Mouse (Mus musculus): ENCODE measurements around the gene Dnaaf5. TPM values are rescaled to one million over a fixed set of nuclear protein-coding genes. Genes with fewer than 3 reads are reported as not detected.

The Dnaaf5 gene
- polyA plus RNA-seq, 1 experiment from 2014 or later: 5.9 TPM

DNA sequence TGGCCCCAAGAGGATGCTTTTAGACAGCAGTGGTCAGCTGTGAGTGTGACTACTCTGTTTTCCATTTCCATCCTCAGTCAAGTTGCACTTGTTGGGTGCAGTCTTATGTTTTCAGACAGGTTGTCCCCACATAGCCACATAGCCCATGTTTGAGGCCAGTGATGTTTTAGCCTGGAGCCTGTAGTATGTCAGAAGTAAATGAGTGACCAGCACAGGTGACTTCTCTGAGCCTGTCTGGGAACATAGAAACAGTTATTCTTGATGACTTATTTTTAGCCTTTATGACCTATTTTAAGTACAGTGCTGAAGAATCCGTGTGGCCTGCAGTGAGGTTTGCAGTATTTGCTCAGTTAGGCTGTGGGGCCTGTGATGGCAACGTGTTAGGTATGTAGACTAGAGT is 66.1 kb downstream of the Dnaaf5 start:
- H3K36me3 ChIP-seq: peaks cover 14% of the 10 kb centered on the region
- ATAC-seq (ENCODE audit: insufficient read depth, low FRiP score, low read depth): no peak
- H3K9ac ChIP-seq: no peak overlapping the region
- WGBS: 79% methylated on average over 2 of the region's 2 CpGs
- no peak overlapping the region for H3K4me3 ChIP-seq (replicated peaks)
- no peaks in the 10 kb centered on the region for H3K9me3 ChIP-seq
- no peak overlapping the region for H3K27ac ChIP-seq
- no peaks in the 10 kb centered on the region for H3K4me1 ChIP-seq
- no peaks in the 10 kb centered on the region for H3K27me3 ChIP-seq (replicated peaks)
- no peak overlapping the region for H3K4me2 ChIP-seq

DNA sequence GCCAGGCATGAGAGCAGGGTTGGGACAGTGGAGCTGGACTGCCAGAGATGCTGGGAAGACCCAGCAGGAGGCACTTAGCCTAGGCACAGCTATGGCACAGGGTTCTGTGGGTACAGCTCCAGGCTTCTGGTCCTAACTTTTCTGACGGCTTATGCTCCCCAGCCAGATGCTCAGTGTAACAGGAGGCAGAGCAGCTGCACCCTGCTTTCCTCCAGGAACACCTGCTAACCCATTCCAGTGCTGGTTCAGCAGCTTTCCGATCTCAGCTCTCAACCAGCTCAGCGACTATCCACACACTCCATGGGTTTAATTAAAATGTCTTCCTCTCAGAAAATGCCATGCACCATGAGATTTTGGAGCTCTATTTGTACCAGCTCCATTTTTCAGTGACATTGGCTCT is 66.8 kb downstream of the Dnaaf5 start:
- H3K27ac ChIP-seq: no peak overlapping the region
- WGBS: 88% methylated on average over 3 of the region's 3 CpGs
- H3K4me3 ChIP-seq (replicated peaks): no peak overlapping the region
- H3K36me3 ChIP-seq: peaks cover 20% of the 10 kb centered on the region
- H3K27me3 ChIP-seq (replicated peaks): no peaks in the 10 kb centered on the region
- ATAC-seq (ENCODE audit: insufficient read depth, low FRiP score, low read depth): no peak
- no peak overlapping the region for H3K4me2 ChIP-seq
- no peaks in the 10 kb centered on the region for H3K4me1 ChIP-seq
- H3K9ac ChIP-seq: no peak overlapping the region
- no peaks in the 10 kb centered on the region for H3K9me3 ChIP-seq

DNA sequence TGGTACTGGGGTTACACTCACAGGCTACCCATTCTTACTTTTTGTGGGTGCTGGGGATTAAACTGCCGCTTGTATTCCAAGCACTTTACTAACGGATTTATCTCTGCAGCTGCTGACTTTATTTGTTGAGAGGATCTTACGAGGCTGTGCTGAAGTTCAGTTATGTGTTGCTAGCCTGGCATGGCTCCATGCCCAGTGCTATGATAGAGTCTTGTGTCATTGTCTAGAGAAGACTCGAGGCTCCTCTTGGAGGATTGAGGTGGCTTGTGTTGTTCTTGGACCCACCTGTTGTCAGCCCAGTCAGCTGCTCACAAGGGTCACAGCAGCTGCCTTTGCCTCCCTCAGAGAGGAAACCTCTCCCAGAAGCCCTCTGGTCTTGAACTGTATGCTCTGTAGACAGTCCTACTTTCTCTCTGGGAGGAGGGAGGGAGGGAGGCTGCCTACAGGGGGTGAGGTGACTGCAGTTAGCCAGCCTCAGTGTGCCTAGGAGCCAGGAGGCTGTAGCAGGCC is 70.0 kb downstream of the Dnaaf5 start:
- Histone ChIP-seq H3K27me3 (replicated peaks) (no peaks in the 10 kb centered on the region), H3K9ac (no peak overlapping the region), H3K9me3 (no peaks in the 10 kb centered on the region), H3K4me3 (replicated peaks) (no peak overlapping the region), H3K27ac (no peak overlapping the region), H3K4me2 (no peak overlapping the region), H3K36me3 (peaks cover 20% of the 10 kb centered on the region), H3K4me1 (no peaks in the 10 kb centered on the region)
- WGBS: 85% methylated on average over 4 of the region's 4 CpGs
- ATAC-seq (ENCODE audit: insufficient read depth, low FRiP score, low read depth): no peak

DNA sequence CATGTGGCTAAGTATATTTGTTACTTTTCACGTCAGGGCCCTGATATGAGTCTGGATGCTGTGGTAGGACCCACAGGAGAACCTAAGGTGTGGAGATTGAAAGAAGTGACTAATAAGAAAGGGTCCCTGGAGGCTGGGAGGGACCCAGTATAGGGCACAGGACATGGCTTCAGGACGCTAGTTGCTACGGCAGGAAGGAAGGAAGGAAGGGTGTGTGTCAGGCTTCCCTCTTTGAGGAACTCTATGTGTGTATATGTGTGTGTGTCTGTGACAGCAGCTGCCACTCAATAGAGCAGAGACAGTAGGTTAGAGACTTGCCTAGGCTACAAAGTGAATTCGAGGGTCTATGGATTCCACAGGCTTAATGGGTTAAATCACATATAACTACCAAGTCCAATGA is 70.6 kb downstream of the Dnaaf5 start:
- H3K36me3 ChIP-seq: peaks cover 21% of the 10 kb centered on the region
- WGBS: 87% methylated on average over 4 of the region's 4 CpGs

DNA sequence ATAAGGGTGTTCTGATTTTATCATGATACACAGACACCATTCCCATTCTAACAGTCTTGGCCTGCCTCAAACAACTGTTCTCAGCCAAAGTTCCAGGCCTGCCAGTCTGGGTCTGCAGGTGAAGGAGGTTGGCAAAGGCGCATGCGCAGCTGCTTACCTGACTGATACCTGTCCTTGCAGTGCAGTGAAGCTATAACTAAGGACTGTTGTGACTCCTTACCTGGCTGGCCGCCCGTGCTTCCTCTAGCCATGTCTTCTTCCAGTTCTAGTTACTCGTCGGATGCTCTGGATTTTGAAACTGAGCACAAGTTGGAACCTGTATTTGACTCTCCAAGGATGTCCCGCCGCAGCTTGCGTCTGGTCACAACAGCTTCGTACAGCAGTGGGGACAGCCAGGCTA is 73.3 kb downstream of the Dnaaf5 start:
- Histone ChIP-seq H3K36me3 (peaks cover 36% of the 10 kb centered on the region), H3K4me1 (no peaks in the 10 kb centered on the region)
- WGBS: 89% methylated on average over 10 of the region's 10 CpGs

More for the DNA sequence above, 70.6 kb downstream of the Dnaaf5 start:
- H3K4me3 ChIP-seq (replicated peaks): no peak overlapping the region
- H3K9ac ChIP-seq: no peak overlapping the region
- no peaks in the 10 kb centered on the region for H3K9me3 ChIP-seq
- no peak for ATAC-seq (ENCODE audit: insufficient read depth, low FRiP score, low read depth)
- H3K4me1 ChIP-seq: no peaks in the 10 kb centered on the region
- no peak overlapping the region for H3K4me2 ChIP-seq
- no peaks in the 10 kb centered on the region for H3K27me3 ChIP-seq (replicated peaks)
- no peak overlapping the region for H3K27ac ChIP-seq

DNA sequence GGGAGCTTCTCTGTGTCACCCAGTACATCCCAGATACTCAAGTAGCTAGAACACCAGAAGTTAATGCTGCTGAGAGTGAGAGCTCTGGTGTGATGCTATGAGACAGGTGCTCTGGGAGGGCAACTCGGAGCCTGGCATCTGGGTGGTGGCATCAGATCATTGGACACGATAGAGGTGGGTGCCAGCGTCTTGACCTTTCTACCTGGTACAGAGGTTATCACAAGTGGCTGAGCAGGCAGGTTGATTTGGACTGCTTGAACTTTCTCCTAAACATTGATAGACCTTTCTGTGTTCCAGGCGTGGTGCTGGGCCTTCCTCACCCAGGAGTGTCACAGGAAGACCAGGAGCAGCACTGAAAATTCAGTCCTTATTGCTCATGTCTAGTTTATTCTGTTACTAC is 77.2 kb downstream of the Dnaaf5 start:
- Histone ChIP-seq H3K4me1 (no peaks in the 10 kb centered on the region), H3K4me3 (replicated peaks) (no peak overlapping the region), H3K9me3 (no peaks in the 10 kb centered on the region), H3K9ac (no peak overlapping the region), H3K27ac (no peak overlapping the region), H3K36me3 (peaks cover 52% of the 10 kb centered on the region), H3K27me3 (replicated peaks) (no peaks in the 10 kb centered on the region), H3K4me2 (no peak overlapping the region)
- no peak for ATAC-seq (ENCODE audit: insufficient read depth, low FRiP score, low read depth)
- WGBS: 93% methylated on average over 4 of the region's 4 CpGs

More for the DNA sequence above, 73.3 kb downstream of the Dnaaf5 start:
- no peaks in the 10 kb centered on the region for H3K9me3 ChIP-seq
- H3K4me3 ChIP-seq (replicated peaks): no peak overlapping the region
- H3K27me3 ChIP-seq (replicated peaks): no peaks in the 10 kb centered on the region
- H3K27ac ChIP-seq: no peak overlapping the region
- no peak overlapping the region for H3K9ac ChIP-seq
- no peak overlapping the region for H3K4me2 ChIP-seq
- ATAC-seq (ENCODE audit: insufficient read depth, low FRiP score, low read depth): no peak

DNA sequence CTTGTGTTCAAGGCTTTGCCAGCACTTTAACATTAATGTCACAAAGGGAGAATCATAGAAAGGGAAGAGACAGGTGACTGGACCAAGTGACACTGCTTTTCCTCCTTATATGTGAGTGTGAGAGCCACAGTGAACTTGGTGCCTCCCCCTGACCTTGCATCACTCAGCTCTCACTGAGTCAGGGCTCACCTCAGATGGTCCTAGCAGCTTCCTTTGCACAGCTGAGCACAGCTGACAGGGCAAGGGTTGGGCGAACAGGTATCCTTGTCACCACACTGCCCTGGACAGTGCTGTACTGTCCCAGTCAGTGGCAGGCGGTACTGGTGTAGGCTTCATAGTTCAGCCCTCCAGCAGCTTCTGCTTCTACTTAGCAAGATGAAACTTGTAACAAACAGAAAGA is 77.6 kb downstream of the Dnaaf5 start:
- H3K9me3 ChIP-seq: no peaks in the 10 kb centered on the region
- 95% methylated on average over 2 of the region's 2 CpGs for WGBS
- no peaks in the 10 kb centered on the region for H3K27me3 ChIP-seq (replicated peaks)
- no peak for ATAC-seq (ENCODE audit: insufficient read depth, low FRiP score, low read depth)
- no peak overlapping the region for H3K4me2 ChIP-seq
- H3K4me3 ChIP-seq (replicated peaks): no peak overlapping the region
- H3K4me1 ChIP-seq: no peaks in the 10 kb centered on the region
- H3K27ac ChIP-seq: no peak overlapping the region
- peaks cover 52% of the 10 kb centered on the region for H3K36me3 ChIP-seq
- H3K9ac ChIP-seq: no peak overlapping the region

DNA sequence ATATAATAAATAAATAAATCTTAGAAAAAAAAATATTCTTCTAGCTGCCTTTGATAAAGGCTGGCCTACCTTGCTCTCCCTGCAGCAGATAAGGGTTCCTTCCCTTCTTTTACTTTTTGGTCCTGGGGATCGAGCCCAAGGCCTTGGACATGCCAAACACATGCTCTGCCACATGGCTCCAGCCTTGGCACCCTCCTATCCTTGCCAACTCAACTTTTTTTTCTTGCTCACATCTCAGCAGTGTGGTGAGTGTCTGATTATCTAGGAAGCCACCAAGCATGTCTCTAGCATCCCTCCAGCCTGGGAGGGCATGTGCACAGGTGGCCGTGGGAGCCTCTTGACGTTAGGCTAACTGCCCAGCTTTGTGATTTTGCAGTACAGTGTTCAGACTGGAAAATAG is 78.3 kb downstream of the Dnaaf5 start:
- Histone ChIP-seq H3K36me3 (peaks cover 59% of the 10 kb centered on the region), H3K4me1 (no peaks in the 10 kb centered on the region), H3K27me3 (replicated peaks) (no peaks in the 10 kb centered on the region), H3K9me3 (no peaks in the 10 kb centered on the region), H3K9ac (no peak overlapping the region), H3K4me2 (no peak overlapping the region), H3K27ac (no peak overlapping the region), H3K4me3 (replicated peaks) (no peak overlapping the region)
- no peak for ATAC-seq (ENCODE audit: insufficient read depth, low FRiP score, low read depth)
- 92% methylated on average over 3 of the region's 3 CpGs for WGBS

DNA sequence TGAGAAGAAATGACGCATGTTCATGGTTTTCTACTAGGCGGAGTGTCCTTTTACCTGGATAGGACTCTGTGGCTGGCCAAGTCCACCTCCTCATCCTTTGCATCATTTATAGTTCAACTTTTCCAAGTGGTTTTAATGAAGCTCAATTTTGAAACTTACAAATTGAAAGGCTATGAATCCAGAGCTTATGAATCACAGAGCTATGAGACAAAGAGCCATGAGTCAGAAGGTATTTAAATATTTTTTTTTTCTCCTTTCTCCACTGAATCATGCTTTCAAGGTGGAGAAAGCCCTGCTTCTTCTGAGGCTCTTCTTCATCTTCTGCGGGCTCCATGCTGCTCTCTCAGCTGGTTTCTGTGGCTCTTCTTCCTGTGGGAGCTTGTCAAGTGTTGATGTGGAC is 79.7 kb downstream of the Dnaaf5 start:
- H3K9me3 ChIP-seq: no peaks in the 10 kb centered on the region
- no peak overlapping the region for H3K4me2 ChIP-seq
- ATAC-seq (ENCODE audit: insufficient read depth, low FRiP score, low read depth): no peak
- no peaks in the 10 kb centered on the region for H3K27me3 ChIP-seq (replicated peaks)
- H3K4me1 ChIP-seq: no peaks in the 10 kb centered on the region
- H3K4me3 ChIP-seq (replicated peaks): no peak overlapping the region
- WGBS: 95% methylated on average over 3 of the region's 3 CpGs
- H3K36me3 ChIP-seq: peaks cover 73% of the 10 kb centered on the region
- no peak overlapping the region for H3K27ac ChIP-seq
- no peak overlapping the region for H3K9ac ChIP-seq

DNA sequence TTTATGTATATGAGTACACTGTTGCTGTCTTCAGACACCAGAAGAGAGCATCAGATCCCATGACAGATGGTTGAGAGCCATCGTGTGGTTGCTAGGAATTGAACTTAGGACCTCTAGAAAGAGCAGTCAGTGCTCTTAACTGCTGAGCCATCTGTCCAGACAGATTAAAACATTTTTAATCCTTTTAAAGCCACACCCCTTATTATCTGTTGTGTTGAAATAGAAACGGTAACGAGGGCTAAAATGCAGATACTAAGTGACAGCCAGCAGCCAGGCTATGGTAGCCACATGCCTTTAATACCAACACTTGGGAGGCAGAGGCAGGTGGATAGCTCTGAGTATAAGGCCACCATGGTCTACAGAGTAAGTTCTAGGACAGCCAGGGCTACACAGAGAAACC is 82.1 kb downstream of the Dnaaf5 start:
- 73% methylated on average over 3 of the region's 3 CpGs for WGBS
- H3K4me3 ChIP-seq (replicated peaks): no peak overlapping the region

DNA sequence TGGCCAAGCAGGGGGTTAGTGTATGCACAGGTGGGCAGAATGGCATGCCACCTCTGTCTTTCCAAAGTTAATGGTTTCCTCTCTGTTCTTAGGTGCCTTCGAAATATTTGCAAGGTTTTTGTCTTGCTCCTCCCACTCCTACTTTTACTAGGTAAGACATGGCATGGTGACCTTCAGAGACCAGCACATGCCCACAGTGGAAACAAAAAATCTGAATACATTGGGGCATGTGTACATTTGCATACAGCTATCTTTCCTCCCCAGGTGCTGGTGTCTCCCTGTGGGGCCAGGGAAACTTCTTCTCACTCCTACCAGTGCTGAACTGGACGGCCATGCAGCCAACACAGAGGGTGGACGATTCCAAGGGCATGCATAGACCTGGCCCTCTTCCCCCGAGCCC is 84.4 kb downstream of the Dnaaf5 start:
- H3K27ac ChIP-seq: no peak overlapping the region
- no peak overlapping the region for H3K4me3 ChIP-seq (replicated peaks)
- peaks cover 72% of the 10 kb centered on the region for H3K36me3 ChIP-seq
- no peaks in the 10 kb centered on the region for H3K9me3 ChIP-seq
- 90% methylated on average over 4 of the region's 4 CpGs for WGBS
- no peaks in the 10 kb centered on the region for H3K27me3 ChIP-seq (replicated peaks)
- no peak overlapping the region for H3K9ac ChIP-seq
- ATAC-seq (ENCODE audit: insufficient read depth, low FRiP score, low read depth): no peak
- no peak overlapping the region for H3K4me2 ChIP-seq
- H3K4me1 ChIP-seq: no peaks in the 10 kb centered on the region

More for the DNA sequence above, 82.1 kb downstream of the Dnaaf5 start:
- ATAC-seq (ENCODE audit: insufficient read depth, low FRiP score, low read depth): no peak
- H3K4me1 ChIP-seq: no peaks in the 10 kb centered on the region
- no peaks in the 10 kb centered on the region for H3K9me3 ChIP-seq
- no peak overlapping the region for H3K9ac ChIP-seq
- H3K27me3 ChIP-seq (replicated peaks): no peaks in the 10 kb centered on the region
- peaks cover 76% of the 10 kb centered on the region for H3K36me3 ChIP-seq
- no peak overlapping the region for H3K4me2 ChIP-seq
- H3K27ac ChIP-seq: no peak overlapping the region
